Mouse (Mus musculus): ENCODE measurements around the gene Eloa. TPM values are rescaled to one million over a fixed set of nuclear protein-coding genes. Genes with fewer than 3 reads are reported as not detected.

Eloa gene
- 15.5 and 16.6 TPM in 2 replicates for polyA plus RNA-seq (2012)

GRCm38 (mm10) chr4:136021549-136022047 is at the start of gene Eloa:
TSS of gene Eloa (minus strand) at chr4:136021763.

GRCm38 (mm10) chr4:136053247-136053596 is 31.7 kb upstream of the Eloa start, which contains the start of gene Rpl11:
TSS of gene Rpl11 (minus strand) at chr4:136053428.

GRCm38 (mm10) chr4:135986943-135987710 is 34.4 kb downstream of the Eloa start, which contains the start of gene Pithd1:
TSS of gene Pithd1 (minus strand) at chr4:135987264.

GRCm38 (mm10) chr4:135972556-135972906 is 49.0 kb downstream of the Eloa start, which contains the start of gene Lypla2:
TSS of gene Lypla2 (minus strand) at chr4:135972626.

GRCm38 (mm10) chr4:135963457-135964193 is 57.9 kb downstream of the Eloa start, which contains the start of gene Gale:
TSS of gene Gale (plus strand) at chr4:135963727.

Other genes with a start within 250 kb of the Eloa start
- gene Srsf10, start 166.0 kb downstream of the Eloa start, polyA plus RNA-seq (2012) = 244 and 246 TPM in 2 replicates
- 7.2 and 9.6 TPM in 2 replicates for gene Pnrc2, start 147.9 kb downstream of the Eloa start, polyA plus RNA-seq (2012)
- gene Cnr2, start 126.4 kb downstream of the Eloa start, polyA plus RNA-seq (2012) = 3.6 and 3.9 TPM in 2 replicates
- gene Fuca1, start 101.0 kb downstream of the Eloa start, polyA plus RNA-seq (2012) = 16.8 and 19.1 TPM in 2 replicates
- gene Hmgcl, start 75.3 kb downstream of the Eloa start, polyA plus RNA-seq (2012) = 32.8 and 37.4 TPM in 2 replicates
- gene Gale, start 58.0 kb downstream of the Eloa start, polyA plus RNA-seq (2012) = 15.6 and 16.6 TPM in 2 replicates
- gene Lypla2, start 49.1 kb downstream of the Eloa start, polyA plus RNA-seq (2012) = 220 and 237 TPM in 2 replicates
- gene Pithd1, start 34.5 kb downstream of the Eloa start, polyA plus RNA-seq (2012) = 38.5 and 46.6 TPM in 2 replicates
- 1,355 and 1,569 TPM in 2 replicates for gene Rpl11, start 31.7 kb upstream of the Eloa start, polyA plus RNA-seq (2012)
- 29.1 and 40.4 TPM in 2 replicates for gene Id3, start 121.7 kb upstream of the Eloa start, polyA plus RNA-seq (2012)
- 19.2 and 23.7 TPM in 2 replicates for gene E2f2, start 150.6 kb upstream of the Eloa start, polyA plus RNA-seq (2012)
- 0.01 and 0.05 TPM in 2 replicates for gene Asap3, start 184.6 kb upstream of the Eloa start, polyA plus RNA-seq (2012)
- gene Tcea3, start 226.0 kb upstream of the Eloa start, polyA plus RNA-seq (2012) = 0.28 TPM in 1 of 2 replicates, not detected in the other